Mouse (Mus musculus) lung, adult 2 months (tissue): ENCODE results near the gene Pard6b.

ENCODE experiments used
- CTCF ChIP-seq: fragments of 200-500 bp; IDR thresholded peaks from 2 replicates; pipeline ENCODE4 v1.5.1; 2011; ENCODE audit warnings: mild to moderate bottlenecking, low read length, control low read depth; ENCODE audit not compliant: insufficient read depth
- POLR2A ChIP-seq: fragments of 200-500 bp; IDR thresholded peaks from 2 replicates; pipeline ENCODE4 v1.6.1; 2011; ENCODE audit warnings: low read depth, mild to moderate bottlenecking, control low read depth, low read length, borderline replicate concordance; ENCODE audit errors: extremely low read depth

- TF ChIP-seq CTCF, result no peak
- no peak for TF ChIP-seq POLR2A
These were observed 40.1 kb downstream of the Pard6b start for GRCm38 (mm10) chr2:168120906-168121305.
